Mouse (Mus musculus) brain, adult 2 months (tissue): Measurements from ENCODE around the gene Rgs3.

Experiments
- DNase-seq: peaks from one replicate; pipeline ENCODE4 v3.0.0; 2011; ENCODE audit warnings: low read depth, low spot score

The Rgs3 gene

DNA sequence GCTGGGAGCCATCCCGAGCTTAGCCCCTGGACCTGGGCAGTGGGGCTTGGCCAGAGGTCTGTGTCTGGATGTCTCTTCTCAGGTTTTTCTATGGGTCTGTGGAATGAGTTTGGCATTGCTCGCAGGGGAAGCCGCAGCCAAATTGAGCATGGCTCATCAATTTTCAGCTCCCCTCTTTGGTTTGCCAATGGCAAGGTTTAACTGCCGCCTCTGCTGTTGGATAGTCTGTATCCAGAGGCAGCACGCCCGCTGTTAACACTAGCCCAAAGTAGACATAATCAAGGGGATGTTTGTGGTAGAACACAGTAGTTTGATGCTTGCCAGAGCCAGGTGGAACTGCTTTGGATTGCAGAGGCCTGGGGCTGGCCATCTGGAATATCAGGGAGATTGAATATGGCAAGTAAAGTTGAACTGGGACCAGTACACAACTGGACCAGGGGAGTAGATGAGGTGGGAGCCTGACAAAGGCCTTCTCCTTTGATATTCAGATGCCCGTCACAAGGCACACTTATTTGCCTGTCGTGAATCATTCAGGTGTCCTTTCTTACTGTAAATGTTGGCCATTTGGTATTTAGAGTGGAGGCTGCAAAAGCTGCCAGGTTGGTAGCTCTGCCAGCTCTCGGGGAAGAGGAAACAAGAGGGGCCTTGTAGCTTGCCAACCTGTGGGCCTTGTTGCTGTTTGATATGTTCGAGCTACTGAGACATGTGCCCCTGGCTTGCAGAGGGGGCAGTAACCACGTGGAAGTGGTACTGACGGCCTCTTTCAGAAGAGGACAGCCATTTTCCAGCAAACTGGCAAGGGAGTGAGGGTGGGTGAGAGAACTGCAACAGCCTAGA lies 93.5 kb downstream of the Rgs3 start:
- peak; percentile 86 for DNase-seq

DNA sequence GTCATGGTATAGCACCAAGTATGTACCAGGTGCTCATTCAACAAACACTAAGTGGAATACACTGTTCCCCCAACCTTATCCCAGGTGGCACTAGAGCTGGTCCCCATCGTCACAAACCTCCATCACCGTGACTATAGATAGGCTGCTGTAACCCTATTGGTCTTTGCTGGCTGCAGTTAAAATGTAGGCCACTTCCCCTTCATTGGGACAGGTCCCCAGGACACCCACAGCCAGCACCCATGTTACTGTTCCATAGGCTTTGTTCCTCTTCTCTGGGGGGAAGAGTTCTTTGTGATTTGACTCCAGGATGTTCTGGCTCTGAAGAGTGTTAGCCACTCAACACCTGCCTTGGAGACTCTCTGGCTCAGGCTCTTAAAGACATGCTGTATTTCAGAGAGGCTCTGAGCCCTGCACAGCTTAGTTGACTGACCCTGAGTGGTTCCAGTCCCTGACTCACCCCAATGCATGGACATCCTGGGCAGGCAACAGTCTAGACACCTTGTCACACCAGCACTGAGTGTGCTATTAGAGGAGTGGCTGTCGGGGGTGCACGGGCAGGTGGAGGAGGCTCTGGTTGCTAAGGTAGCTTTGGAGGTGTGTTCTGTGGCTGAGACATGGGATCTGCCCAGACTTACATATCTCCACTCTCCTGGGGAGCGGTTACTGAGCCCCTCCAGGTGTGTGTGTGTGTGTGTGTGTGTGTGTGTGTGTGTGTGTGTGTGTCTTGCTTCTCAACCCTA lies 94.4 kb downstream of the Rgs3 start:
- no peak for DNase-seq

DNA sequence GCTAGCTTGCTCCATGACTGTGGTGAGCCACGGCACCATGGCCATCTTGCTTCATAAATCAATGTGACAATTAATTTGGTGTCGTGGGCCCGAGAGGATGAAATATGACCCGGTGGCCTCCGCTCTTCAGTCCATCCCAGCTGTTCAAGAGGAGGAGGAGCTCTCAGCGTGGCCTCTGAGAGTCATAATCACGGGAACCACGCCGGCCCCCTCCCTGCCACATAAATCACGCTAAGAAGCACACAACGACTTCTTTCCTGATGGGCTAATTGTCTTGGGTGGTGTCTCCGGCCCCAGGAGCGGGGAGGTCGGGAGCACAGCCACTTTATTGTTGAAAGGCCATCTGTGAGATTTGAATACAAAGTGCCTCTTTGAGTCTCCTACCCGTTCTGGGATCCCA lies 99.6 kb downstream of the Rgs3 start:
- peak; percentile 86 for DNase-seq

DNA sequence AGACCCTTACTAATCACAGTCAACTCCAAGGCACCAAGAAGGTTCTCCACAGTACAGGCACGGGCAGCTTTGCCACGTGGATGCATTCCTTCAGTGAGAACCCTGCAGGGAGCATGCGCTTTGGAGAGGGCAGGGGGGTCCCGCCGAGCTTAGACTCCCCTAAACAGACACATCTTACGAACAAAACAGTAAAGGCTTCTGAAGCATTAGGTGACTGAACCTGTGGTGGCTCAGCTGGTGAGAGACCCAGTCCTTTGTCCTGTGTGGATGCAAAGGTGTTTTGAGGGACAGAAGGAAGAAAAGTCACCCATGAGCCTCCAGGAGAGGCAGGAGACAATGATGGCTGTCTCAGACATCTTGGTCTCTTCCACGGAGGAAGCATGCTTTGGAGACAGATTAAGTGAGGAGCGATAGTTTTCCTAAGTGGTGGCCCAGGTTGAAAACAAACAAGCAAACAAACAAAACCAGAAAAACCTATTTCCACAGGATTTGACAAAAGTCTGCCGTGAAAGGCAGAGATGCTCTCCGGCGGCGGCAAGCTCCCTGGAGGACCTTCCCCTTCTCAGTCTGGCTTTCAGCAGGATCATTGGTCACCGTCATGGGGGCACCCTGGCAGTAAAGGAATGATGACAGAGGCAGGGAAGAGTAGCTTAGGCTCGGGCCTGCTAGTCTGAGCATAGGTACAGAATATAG lies 100.4 kb downstream of the Rgs3 start:
- no peak for DNase-seq

DNA sequence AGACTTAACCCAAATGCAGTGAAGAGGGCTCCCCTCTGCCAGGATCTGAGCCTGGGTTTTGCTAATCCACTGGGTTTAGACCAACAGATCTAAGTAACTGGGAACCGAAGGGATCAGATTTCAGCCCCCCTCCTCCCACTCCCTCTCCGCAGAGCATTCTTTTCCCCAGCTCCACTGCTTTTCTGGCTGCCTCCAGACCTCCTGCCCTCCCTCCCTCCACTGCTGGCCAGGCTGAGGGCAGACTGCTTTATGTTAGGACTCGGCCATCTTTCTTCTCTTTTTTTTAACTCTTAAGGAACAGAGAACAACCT lies 100.9 kb downstream of the Rgs3 start:
- DNase-seq, result no peak

DNA sequence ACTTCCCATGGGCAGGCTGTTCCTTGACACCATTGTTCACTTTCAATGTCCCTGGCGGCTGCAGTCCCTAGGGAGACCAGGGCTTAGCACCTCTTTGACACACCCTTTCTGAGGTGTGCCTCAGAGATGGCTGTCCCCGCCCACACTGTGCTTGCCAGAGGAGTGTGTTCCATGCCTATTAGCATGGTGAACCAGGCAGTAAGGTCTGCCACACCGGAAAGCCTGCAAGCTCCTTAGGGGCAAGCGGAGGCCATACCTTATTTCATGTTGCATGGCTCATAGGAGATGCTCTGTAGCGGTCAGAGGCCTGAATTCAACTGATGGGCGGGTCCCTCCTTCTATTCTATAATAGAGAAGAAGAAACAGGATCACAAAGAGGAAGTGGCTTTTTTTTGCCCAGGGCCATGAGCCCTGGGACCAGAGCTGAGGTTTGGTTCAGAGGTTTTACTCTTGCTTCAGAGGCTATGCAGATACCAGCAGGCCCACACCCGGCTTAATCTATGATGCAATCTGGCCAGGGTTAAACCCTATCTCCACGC lies 101.7 kb downstream of the Rgs3 start:
- no peak for DNase-seq

DNA sequence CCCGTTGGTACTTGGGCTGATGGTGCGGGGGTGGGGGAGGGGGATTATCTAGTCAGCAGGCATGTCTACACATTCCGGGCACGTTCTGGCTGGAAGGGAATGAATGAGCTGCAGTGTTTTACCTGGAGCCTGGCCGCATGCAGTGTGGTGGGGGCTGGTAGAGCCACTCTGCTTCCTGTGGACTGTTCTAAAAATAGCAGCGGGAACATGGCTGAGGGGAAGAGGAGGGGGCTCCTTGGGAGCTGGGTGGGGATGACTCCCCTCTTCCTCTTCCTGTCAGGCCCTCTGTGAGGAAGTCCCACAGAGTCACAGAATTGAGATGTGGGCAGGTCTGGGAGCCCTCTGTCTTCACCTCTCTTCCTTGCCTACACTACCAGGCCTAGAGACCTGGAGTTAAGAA lies 103.7 kb downstream of the Rgs3 start:
- DNase-seq, result peak; percentile 77

DNA sequence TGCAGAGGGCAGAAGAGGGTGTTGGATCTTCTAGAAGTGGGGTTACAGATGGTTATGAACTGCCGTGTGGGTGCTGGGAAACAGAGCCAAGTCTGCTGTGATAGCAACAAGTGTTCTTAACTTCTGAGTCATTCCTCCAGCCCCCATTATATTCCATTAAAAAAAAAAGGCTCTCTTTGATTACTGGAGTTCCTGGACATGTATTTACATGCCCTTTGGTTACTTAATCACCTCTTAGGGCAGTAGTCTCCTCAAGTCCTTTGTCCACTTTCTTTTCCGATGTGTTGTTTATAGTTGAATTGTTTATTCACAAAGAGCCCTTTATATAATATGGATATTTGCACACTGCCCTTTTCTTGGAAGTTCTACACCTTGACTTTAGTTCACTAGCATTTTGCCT lies 106.2 kb downstream of the Rgs3 start:
- DNase-seq, result no peak

DNA sequence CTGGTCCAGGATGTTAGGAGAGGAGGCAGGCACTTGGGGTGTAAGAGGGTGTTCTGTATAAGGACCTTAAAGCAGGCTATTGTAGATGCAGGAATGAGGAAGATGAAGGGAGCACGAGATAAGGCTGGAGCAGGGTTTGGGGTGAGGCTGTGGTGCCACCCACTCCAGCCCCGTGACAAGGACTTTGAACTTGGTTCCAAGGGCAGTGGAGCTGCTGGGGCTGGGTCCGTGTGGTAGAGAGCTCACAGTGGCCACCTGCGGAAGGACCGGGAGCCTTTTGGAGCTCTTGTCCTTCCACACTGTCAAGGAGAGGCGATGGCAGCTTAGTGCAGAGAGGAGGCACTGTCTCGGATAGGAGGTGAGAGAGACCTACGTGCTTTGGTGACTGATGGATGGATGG lies 109.0 kb downstream of the Rgs3 start:
- no peak for DNase-seq

DNA sequence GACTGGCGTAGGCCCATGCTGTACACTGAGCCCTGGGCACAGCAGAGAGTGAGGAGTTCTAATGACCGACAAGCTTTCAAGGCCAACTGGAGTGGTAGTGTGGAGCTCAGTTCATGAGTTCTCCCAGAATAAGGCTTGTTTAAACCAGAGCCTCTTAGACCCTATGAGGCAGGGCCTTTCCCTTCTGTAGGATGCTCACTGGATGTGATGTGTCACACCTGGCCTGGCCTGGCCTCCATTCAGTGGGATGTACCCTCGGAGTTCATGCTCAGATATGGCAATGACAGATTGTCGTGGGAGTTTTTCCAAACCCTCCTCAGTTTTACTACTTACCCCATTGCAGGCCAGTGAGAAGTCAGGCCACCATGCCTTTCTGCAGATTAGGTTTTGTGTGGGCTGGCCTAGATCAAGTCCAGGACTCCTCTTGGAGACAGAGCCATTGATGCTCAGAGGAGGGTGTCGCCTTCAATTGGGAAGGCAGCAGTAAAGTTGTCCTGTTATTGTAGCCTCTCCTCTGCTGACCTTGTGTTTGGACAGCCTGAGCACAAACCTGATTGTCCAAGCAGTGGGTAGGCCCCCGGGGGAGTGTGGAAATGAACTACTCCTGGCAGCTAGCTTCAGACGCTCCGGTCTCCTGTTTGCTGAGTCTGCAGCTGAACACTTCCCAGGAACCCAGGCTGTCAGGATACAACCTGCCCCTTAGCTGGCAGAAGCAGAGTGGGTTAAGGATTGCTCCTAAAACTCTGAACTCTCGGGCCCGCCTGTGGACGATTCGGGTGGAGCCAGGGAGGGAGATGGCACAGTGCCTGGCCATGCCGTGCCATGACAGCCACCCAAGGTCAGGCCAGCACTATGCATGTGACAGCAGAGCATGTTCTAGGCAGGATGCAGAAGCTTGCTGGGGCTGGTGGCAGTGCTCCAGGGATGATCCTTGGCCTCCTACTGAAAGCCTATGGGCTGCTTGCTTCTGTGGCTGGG lies 109.7 kb downstream of the Rgs3 start:
- DNase-seq, result peak; percentile 78

DNA sequence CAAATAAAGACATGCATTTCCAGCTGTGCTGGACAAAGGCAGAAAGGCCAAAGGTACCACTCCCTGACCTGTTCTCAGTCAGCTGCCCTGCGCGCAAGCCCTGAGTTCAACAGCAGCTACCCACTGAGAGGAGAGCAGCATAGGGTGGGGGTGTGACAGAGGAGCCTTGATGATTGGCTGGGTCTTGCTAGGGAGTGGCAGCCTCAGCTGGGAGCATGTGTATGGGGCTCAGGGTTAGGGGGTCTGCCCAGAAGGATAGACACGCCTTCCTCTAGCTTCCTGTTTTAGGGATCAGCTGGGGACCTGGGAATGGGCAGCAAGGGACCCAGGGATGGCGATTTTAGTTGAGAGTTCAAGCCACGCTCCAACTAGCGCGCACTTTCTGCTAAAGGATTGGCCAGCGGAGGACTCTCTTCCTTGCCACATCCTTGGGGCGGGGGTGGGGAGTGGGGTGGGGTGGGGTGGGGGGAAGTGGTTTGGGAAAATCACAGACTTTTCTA lies 113.9 kb downstream of the Rgs3 start:
- DNase-seq, result no peak

DNA sequence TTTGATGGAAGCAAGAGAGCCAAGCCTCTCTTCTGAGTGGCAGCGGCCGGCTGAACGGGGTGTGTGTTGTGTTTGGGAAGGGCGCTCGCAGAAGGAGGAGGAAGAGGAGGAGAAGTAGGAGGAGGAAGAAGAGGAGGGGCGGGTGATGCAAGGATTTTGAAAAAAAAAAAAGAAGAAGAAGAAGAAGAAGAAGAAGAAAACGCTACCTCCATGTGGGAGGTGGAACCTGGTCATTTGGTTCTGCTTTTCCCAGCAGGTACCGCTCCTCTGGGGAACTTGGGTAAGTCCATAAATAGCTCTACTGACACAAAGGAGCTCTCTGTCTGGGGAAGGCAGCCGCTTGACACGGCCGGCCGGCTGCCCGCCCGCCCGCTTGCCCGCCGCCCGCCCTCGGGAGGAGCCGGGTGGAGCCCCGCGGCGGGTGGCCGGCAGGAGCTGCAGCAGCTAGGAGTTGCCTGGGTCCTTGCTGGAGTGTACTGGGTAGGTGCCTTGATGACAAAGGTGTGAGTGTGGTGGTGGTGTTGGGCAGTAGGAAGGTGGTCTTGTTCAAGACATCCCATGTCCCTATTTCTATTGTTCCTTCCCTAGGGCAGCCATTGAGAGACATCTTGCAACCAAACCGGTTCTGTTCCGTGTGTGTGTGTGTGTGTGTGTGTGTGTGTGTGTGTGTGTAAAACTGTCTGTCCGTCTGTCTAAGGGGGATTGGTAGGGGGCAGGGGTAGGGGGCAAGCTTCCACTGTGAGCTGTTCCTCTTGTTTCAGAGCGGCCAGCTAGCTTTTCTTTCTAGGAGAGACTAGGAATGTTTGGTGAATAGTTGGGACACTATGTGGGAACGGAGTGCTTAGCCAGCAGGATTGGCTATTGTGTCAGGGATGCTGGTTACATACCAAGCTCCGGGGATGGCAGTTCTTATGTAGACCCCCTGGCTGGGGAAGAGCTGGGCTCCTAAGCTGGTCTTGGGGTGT lies 114.7 kb downstream of the Rgs3 start:
- peak; percentile 80 for DNase-seq

DNA sequence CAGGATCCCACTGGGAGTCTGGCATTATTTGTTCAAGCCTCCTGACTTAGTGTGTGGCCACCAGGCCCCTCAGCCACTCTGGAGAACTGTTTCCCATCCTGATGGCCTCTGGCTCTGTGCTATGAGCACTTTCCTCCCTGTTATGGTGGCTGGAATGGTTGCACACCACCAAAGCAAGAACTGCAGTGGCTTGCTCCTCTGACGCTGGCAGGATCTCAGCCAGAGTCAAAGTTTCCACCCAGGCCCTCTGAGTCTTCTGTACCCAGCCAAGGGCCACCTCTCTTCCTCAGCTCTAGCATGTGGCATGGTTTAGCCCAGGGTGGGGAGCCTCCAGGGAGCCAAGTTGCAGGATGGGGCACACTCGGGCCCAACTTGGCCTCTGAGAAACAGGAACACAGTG lies 115.7 kb downstream of the Rgs3 start:
- DNase-seq, result no peak

DNA sequence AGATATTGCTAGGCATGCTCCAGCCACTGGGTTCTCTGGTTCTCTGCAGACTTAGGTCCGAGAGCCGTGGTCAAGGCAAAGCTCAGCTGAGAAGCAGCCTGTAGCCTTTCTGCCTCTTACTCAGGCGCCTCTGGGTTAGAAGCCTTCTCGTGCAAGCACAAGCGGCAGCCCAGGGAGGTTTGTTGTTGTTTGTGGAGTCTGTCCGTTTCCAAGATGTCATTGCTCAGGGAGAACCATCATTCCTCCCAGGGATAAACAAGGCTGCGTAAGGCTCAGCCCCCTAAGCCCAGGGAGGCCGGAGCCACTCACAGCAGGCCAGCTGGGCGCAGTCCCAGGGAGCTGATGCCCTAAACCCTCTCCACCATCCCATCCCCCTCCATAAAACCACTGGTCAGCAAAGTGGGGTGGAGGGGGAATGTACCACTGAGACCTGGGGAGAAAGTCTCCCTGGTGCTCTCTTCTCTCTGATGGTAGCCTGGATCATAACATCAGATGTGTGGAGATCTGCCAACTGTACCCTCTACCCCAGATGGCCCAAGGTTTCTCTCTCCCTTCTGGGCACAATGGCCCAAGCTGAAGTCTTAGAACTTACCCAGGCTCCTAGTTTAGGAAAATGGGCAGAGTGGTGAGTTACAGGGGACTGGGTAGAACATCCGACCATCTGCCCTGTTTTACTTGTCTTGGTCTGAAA lies 117.5 kb downstream of the Rgs3 start:
- DNase-seq, result peak; percentile 46

DNA sequence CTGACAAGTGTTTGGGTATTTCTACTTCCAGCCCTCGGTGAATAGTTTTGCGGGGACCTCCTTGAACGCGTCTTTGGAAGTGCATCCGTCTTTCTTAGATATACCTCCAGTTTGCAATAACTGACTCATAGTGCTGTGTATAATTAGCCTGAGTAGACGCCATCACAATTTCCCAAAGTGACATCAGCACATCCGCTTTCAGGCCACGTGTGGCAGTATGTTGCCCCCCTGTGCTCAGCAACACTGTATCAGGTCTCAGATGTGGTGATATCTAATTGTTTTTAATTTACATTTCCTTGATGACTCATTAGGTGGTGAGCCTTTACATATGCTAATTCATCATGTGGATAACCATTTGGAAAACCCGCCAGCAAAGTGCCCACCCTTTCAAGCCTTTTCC lies 119.5 kb downstream of the Rgs3 start:
- DNase-seq, result no peak

DNA sequence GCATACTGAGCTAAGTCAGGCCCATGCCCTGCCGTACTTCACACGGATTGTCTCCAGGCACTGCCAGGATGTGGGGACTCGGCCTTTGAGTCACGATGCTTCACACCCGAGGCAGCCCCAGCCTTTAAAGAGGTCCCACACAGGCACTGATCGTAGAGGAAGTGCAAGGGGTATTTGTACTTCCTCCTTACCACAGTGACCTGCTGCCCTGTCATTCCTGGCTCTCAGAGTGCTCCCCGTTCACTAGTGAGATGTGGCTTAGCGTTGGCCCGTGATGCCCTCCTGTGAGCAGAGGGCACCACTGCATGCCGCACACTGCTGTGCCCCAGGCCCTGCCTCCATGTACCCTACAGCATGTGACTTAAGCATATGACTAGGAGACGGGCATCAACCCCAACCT lies 121.8 kb downstream of the Rgs3 start:
- DNase-seq, result no peak

DNA sequence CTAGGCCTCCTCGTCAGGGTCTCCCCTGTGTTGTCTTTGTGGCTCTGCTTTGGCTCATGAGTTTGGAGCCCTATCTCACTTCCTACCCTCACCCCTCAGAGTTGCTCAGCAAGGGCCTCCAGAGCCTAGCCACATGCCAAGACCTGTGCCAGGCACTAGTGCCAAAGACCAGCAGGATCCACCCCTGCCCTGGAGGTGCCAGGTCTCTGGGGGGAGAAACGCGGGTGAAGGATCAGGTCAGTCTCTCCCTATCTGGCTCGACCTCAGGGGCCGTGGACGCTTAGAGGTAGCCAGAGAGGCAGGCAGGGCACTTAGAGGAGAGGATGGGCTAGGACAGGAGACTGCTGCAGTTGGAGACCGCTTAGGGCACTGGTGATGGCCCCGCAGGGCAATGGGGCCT lies 122.7 kb downstream of the Rgs3 start:
- no peak for DNase-seq

DNA sequence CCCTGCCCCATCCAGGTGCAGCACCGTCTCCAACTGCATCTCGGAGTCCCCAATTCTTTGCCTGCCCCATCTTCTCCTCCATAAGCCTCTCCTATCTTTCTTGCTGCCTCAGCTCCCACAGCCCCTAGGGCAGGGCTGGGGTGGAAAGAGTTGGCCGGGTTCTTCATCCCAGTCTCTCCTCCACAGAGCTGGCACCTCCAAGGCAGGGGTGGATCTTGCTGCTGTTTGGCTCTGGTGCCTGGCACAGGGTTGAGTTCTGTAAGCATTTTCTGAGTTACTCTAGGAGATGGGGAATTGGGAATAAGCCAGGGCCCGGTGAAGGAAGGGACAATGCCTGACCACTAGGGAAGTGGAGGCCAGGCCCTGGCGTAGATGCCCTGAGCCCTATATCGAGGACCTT lies 123.5 kb downstream of the Rgs3 start:
- no peak for DNase-seq

DNA sequence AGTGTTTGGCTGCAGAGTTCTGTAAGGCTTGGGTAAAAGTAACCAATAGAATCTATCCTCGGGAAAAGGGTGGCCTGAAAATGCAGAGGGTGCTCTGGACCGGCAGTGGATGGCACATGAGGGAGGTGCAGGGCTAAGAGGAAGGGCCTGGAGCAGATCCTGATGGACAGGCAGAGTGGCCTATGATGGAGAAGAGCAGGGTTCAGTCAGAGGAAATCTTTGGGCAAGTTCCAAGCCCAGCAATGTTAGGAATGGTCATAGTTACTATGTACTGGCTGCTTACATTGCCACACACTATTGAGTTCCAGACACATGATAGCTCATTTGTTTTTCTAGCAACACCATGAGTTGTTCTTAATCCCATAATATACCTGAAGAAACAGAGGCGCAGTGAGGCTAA lies 124.7 kb downstream of the Rgs3 start:
- DNase-seq, result peak; percentile 74
